Mouse (Mus musculus): ENCODE results near the gene Tm2d3. TPM values are rescaled to one million over a fixed set of nuclear protein-coding genes. Genes with fewer than 3 reads are reported as not detected.

Tm2d3 gene
- total and polyA plus RNA-seq, 2 experiments from 2014 or later: 17.7 to 39.5 TPM

GRCm38 (mm10) chr7:65678900-65679595, 11.9 kb upstream of the Tm2d3 start:
- Histone ChIP-seq H3K4me2 (ENCODE audit: low read depth, low read length) (no peak overlapping the region), H3K27ac (ENCODE audit: low read depth) (no peak overlapping the region), H3K4me3 (ENCODE audit: low read depth, low read length) (no peak overlapping the region), H3K9me3 (replicated peaks; ENCODE audit: control insufficient read depth, low read length) (no peaks in the 10 kb centered on the region), H3K9ac (replicated peaks; ENCODE audit: low read depth, low read length) (no peak overlapping the region), H3K27me3 (ENCODE audit: control insufficient read depth, insufficient read depth, low read length) (no peaks in the 10 kb centered on the region), H3K4me1 (ENCODE audit: control insufficient read depth, insufficient read depth) (no peaks in the 10 kb centered on the region), H3K36me3 (replicated peaks; ENCODE audit: control insufficient read depth, insufficient read depth, low read length) (peaks cover 44% of the 10 kb centered on the region)
- ATAC-seq (ENCODE audit: insufficient read depth, low read depth) (no peak), DNase-seq (ENCODE audit: low spot score) (no peak)
- 60% methylated on average over 7 of the region's 7 CpGs for WGBS
- no peak for TF ChIP-seq CTCF (IDR thresholded peaks at IDR 0.05; ENCODE audit: low read depth)
- TF ChIP-seq EP300 (IDR thresholded peaks at IDR 0.05; ENCODE audit: low read depth): no peak

DNA sequence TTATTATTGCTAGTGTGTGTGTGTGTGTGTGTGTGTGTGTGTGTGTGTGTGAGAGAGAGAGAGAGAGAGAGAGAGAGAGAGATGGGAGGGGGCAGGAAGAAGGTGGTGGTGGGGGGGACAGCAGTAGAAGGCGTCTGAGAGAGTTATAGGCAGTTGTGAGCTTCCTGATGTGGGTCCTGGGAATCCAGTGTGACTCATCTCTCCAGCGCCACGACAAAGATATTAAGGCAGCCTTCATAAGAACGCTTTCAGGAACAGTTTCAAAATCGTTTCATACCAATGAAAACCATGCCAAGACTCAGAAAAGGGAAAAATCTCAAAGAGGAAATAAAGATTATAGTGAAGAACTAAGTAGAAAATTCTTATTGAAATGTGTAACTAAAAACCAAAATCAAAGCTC, 9.8 kb upstream of the Tm2d3 start:
- H3K4me3 ChIP-seq (ENCODE audit: low read depth, low read length): no peak overlapping the region
- no peak overlapping the region for H3K4me2 ChIP-seq (ENCODE audit: low read depth, low read length)
- no peaks in the 10 kb centered on the region for H3K9me3 ChIP-seq (replicated peaks; ENCODE audit: control insufficient read depth, low read length)
- ATAC-seq (ENCODE audit: insufficient read depth, low read depth) (no peak), DNase-seq (ENCODE audit: low spot score) (no peak)
- TF ChIP-seq CTCF (IDR thresholded peaks at IDR 0.05; ENCODE audit: low read depth) (no peak), EP300 (IDR thresholded peaks at IDR 0.05; ENCODE audit: low read depth) (no peak)
- peaks cover 38% of the 10 kb centered on the region for H3K36me3 ChIP-seq (replicated peaks; ENCODE audit: control insufficient read depth, insufficient read depth, low read length)
- no peak overlapping the region for H3K9ac ChIP-seq (replicated peaks; ENCODE audit: low read depth, low read length)
- no peaks in the 10 kb centered on the region for H3K27me3 ChIP-seq (ENCODE audit: control insufficient read depth, insufficient read depth, low read length)
- H3K27ac ChIP-seq (ENCODE audit: low read depth): no peak overlapping the region
- no peaks in the 10 kb centered on the region for H3K4me1 ChIP-seq (ENCODE audit: control insufficient read depth, insufficient read depth)
- WGBS: 43% methylated on average over 5 of the region's 5 CpGs

DNA sequence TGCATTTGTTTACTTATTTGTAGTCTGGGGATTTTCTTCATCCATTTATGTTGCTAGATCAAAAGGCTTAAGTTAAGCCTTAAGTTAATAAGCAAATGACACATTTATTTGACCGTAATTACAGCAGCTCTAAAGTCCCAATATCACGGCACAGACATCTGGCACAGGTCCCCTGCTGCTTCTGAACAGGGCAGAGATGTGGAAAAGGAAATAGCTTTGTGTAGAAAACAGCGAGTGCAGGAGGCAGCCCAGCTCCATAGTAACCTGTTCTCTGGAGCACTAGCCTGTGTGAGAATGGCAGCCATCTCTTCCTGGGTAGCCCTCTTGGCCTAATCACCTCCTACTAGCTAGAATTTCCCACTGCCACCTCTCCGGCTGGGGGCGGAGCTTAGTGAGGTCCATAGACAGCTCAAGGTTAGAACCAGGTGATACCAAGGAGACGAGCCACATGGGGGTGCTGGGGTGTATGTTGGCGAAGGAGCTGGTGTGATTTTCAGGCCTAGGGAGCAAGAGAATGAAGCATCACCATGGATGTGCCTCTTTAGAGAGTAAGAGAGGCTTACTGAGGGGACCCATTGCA, 6.6 kb upstream of the Tm2d3 start:
- no peak for ATAC-seq (ENCODE audit: insufficient read depth, low read depth)
- H3K36me3 ChIP-seq (replicated peaks; ENCODE audit: control insufficient read depth, insufficient read depth, low read length): peaks cover 21% of the 10 kb centered on the region
- H3K27me3 ChIP-seq (ENCODE audit: control insufficient read depth, insufficient read depth, low read length): no peaks in the 10 kb centered on the region
- WGBS: 69% methylated on average over 7 of the region's 7 CpGs
- no peak overlapping the region for H3K4me3 ChIP-seq (ENCODE audit: low read depth, low read length)
- no peak overlapping the region for H3K4me2 ChIP-seq (ENCODE audit: low read depth, low read length)
- no peaks in the 10 kb centered on the region for H3K4me1 ChIP-seq (ENCODE audit: control insufficient read depth, insufficient read depth)
- DNase-seq (ENCODE audit: low spot score): no peak
- TF ChIP-seq CTCF (IDR thresholded peaks at IDR 0.05; ENCODE audit: low read depth) (no peak), EP300 (IDR thresholded peaks at IDR 0.05; ENCODE audit: low read depth) (no peak)
- H3K27ac ChIP-seq (ENCODE audit: low read depth): no peak overlapping the region
- H3K9me3 ChIP-seq (replicated peaks; ENCODE audit: control insufficient read depth, low read length): no peaks in the 10 kb centered on the region
- no peak overlapping the region for H3K9ac ChIP-seq (replicated peaks; ENCODE audit: low read depth, low read length)

GRCm38 (mm10) chr7:65686664-65687063, 4.3 kb upstream of the Tm2d3 start:
- DNase-seq (ENCODE audit: low spot score) (no peak), ATAC-seq (ENCODE audit: insufficient read depth, low read depth) (no peak)
- Histone ChIP-seq H3K4me2 (ENCODE audit: low read depth, low read length) (no peak overlapping the region), H3K27me3 (ENCODE audit: control insufficient read depth, insufficient read depth, low read length) (no peaks in the 10 kb centered on the region), H3K9me3 (replicated peaks; ENCODE audit: control insufficient read depth, low read length) (no peaks in the 10 kb centered on the region), H3K36me3 (replicated peaks; ENCODE audit: control insufficient read depth, insufficient read depth, low read length) (peaks cover 24% of the 10 kb centered on the region), H3K27ac (ENCODE audit: low read depth) (no peak overlapping the region), H3K9ac (replicated peaks; ENCODE audit: low read depth, low read length) (no peak overlapping the region), H3K4me1 (ENCODE audit: control insufficient read depth, insufficient read depth) (no peaks in the 10 kb centered on the region), H3K4me3 (ENCODE audit: low read depth, low read length) (no peak overlapping the region)
- WGBS: 89% methylated on average over 9 of the region's 9 CpGs
- TF ChIP-seq CTCF (IDR thresholded peaks at IDR 0.05; ENCODE audit: low read depth) (no peak), EP300 (IDR thresholded peaks at IDR 0.05; ENCODE audit: low read depth) (no peak)

GRCm38 (mm10) chr7:65691929-65692605, 1.1 kb downstream of the Tm2d3 start:
- Histone ChIP-seq H3K27ac (ENCODE audit: low read depth) (no peak overlapping the region), H3K4me3 (ENCODE audit: low read depth, low read length) (no peak overlapping the region), H3K9me3 (replicated peaks; ENCODE audit: control insufficient read depth, low read length) (no peaks in the 10 kb centered on the region)

More at GRCm38 (mm10) chr7:65691929-65692605, 1.1 kb downstream of the Tm2d3 start:
- no peak overlapping the region for H3K4me2 ChIP-seq (ENCODE audit: low read depth, low read length)
- no peaks in the 10 kb centered on the region for H3K27me3 ChIP-seq (ENCODE audit: control insufficient read depth, insufficient read depth, low read length)
- peaks cover 29% of the 10 kb centered on the region for H3K36me3 ChIP-seq (replicated peaks; ENCODE audit: control insufficient read depth, insufficient read depth, low read length)
- H3K4me1 ChIP-seq (ENCODE audit: control insufficient read depth, insufficient read depth): peaks cover 6% of the 10 kb centered on the region; the same call in 1 of the 2 replicates
- H3K9ac ChIP-seq (replicated peaks; ENCODE audit: low read depth, low read length): no peak overlapping the region
- 80% methylated on average over 8 of the region's 8 CpGs for WGBS
- TF ChIP-seq CTCF (IDR thresholded peaks at IDR 0.05; ENCODE audit: low read depth) (no peak), EP300 (IDR thresholded peaks at IDR 0.05; ENCODE audit: low read depth) (no peak)
- DNase-seq (ENCODE audit: low spot score): no peak
- no peak for ATAC-seq (ENCODE audit: insufficient read depth, low read depth)

Data from heart, postnatal 0 days (tissue).